Mouse (Mus musculus): ENCODE measurements around the gene Itprid2.

Itprid2 gene

DNA sequence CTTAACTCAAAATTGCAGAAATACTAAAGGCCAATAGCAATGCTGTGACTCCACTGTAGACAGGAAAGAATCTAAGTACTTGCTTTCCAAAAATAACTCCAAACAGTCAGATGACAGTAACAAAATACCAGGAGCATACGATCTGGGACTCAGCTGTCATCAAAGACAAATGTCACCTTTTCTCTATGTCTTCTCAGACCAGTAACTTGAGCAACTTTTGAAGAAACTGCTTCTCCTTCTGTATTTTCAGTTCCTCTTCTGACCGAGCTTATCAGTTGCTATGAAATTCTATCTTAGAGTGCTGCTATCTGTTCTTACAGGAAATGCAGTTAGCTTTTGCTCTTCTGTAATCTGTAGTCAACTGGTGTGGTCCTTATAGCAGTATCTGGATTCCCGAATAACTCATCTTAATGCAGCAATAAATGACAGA lies 78.5 kb downstream of the Itprid2 start:
- no peak for DNase-seq (ENCODE audit: low read depth, low spot score)

DNA sequence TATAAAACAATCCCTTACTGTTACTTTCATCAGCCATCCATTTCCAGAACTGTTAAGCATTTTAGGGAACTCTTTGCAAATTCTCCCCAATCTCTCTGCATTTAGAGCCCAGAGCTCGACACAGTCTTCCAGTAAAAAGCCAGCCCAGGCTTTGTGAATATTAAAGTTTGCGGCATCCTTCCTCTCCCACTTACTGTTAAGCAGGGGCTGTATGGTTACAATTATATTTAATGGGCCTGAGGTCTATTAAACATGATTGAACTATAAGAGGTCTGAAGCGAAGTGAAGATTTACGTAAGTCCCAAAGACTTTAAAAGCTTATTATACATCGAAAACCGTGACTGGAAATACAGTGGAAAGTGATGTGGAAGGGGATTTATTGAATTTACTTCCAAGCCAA lies 79.6 kb downstream of the Itprid2 start:
- no peak for DNase-seq (ENCODE audit: low read depth, low spot score)

DNA sequence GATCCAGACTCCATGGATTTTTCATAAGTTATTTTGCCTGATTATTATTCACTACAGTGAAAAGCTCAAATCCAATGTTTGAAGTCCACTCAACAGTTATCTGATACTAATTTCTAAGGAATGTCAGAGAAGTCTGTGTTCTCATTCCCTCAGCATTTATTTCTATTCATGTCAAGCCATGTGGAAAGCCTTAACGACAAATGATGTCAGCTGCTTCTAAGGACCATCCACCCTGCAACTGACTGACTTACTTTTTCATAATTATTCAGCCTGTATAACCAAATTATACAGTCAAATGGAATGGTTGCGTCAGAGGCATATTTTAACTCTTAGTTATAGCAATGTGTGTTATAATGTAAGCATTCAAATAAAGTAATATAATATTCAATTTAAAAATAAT lies 80.8 kb downstream of the Itprid2 start:
- no peak for DNase-seq (ENCODE audit: low read depth, low spot score)

DNA sequence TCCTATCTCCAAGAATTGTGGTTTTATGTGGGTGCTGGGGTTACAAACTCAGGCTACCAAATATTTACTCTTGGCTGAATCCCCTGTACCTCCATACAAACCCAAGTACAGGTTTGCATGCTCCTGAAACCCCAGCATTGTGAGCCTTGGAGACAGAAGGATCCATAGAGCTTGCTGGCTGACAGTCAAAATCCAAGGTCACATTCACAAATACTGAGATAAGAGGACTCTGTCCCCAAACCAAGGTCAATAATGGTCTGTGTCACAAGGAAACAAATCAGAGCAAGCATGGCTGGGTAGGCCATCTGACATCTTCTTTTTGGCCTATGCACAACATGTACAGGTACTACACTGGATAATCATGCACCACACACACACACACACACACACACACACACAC lies 82.7 kb downstream of the Itprid2 start:
- DNase-seq (ENCODE audit: low read depth, low spot score): no peak

DNA sequence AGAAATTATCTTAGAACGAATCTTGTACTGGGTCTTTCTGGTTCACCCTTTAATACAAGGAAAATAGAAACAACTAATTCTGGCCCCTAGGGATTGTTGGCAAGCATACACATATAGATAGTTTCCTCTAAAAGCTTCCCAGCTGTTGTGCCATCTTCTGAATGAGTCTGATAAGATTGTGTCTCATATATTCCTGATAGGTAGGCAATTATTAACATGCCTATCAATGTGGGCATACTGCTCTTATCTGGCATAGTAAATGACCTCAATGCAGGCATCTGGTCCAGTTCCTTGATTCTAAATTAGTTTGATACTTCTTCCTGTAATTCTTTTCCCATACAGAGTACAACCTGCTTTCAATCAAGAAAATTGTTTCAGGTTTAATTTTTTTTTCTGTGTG lies 87.3 kb downstream of the Itprid2 start:
- DNase-seq (ENCODE audit: low read depth, low spot score): no peak
